Mouse (Mus musculus): ENCODE measurements around the gene Adipor1. TPM values are rescaled to one million over a fixed set of nuclear protein-coding genes. Genes with fewer than 3 reads are reported as not detected.
A peak's percentile ranks its signal among the peaks of the same experiment; 100 is the strongest.

The Adipor1 gene
- 82.9 and 86.7 TPM in 2 replicates for polyA plus RNA-seq (2014; fragmentation: Nextera tagmentation; extraction: Ambion mirVana)

- DNase-seq (ENCODE audit: low spot score) (peak; percentile 98), ATAC-seq (replicated peaks; ENCODE audit: insufficient number of reproducible peaks, low FRiP score, low TSS enrichment, low read depth) (peak; percentile 99)
- peaks cover 4% of the 10 kb centered on the region; the same call in 1 of the 2 replicates for H3K36me3 ChIP-seq (replicated peaks; ENCODE audit: control insufficient read depth, insufficient read depth, low read depth, low read length)
- H3K9me3 ChIP-seq (replicated peaks; ENCODE audit: control insufficient read depth, low read length): no peaks in the 10 kb centered on the region
- WGBS: under 1% methylated on average over 63 of the region's 77 CpGs
- peak within 1 kb of the TSS; percentile 95 for H3K4me3 ChIP-seq (ENCODE audit: low read depth, low read length)
- peak within 1 kb of the TSS; percentile 91 for H3K9ac ChIP-seq (replicated peaks; ENCODE audit: low read length)
- H3K27me3 ChIP-seq (ENCODE audit: control insufficient read depth, insufficient read depth, low read length): no peaks in the 10 kb centered on the region
- peak within 1 kb of the TSS; percentile 91 for H3K27ac ChIP-seq (replicated peaks; ENCODE audit: low read depth, low read length)
- no peaks in the 10 kb centered on the region for H3K4me1 ChIP-seq (ENCODE audit: control insufficient read depth, insufficient read depth, low read length)
- peak within 1 kb of the TSS; percentile 39 for H3K4me2 ChIP-seq (ENCODE audit: low read depth, low read length)
Measured at GRCm38 (mm10) chr1:134415168-134415831, at the start of gene Adipor1. Gene Adipor1 (plus strand): TSS chr1:134415378.

- no peak overlapping the region for H3K9ac ChIP-seq (replicated peaks; ENCODE audit: low read length)
- no peaks in the 10 kb centered on the region for H3K36me3 ChIP-seq (replicated peaks; ENCODE audit: control insufficient read depth, insufficient read depth, low read depth, low read length)
- H3K27me3 ChIP-seq (ENCODE audit: control insufficient read depth, insufficient read depth, low read length): no peaks in the 10 kb centered on the region
- 61% methylated on average over 5 of the region's 5 CpGs for WGBS
- H3K4me3 ChIP-seq (ENCODE audit: low read depth, low read length): no peak overlapping the region
- no peak overlapping the region for H3K27ac ChIP-seq (replicated peaks; ENCODE audit: low read depth, low read length)
- H3K4me1 ChIP-seq (ENCODE audit: control insufficient read depth, insufficient read depth, low read length): no peaks in the 10 kb centered on the region; the same call in 1 of the 2 replicates
- DNase-seq (ENCODE audit: low spot score) (no peak), ATAC-seq (replicated peaks; ENCODE audit: insufficient number of reproducible peaks, low FRiP score, low TSS enrichment, low read depth) (no peak)
- H3K4me2 ChIP-seq (ENCODE audit: low read depth, low read length): no peak overlapping the region
- no peaks in the 10 kb centered on the region for H3K9me3 ChIP-seq (replicated peaks; ENCODE audit: control insufficient read depth, low read length)
Measured at GRCm38 (mm10) chr1:134365491-134365890, 49.7 kb upstream of the Adipor1 start.

- Histone ChIP-seq H3K4me3 (ENCODE audit: low read depth, low read length) (no peak overlapping the region), H3K27me3 (ENCODE audit: control insufficient read depth, insufficient read depth, low read length) (no peaks in the 10 kb centered on the region), H3K4me1 (ENCODE audit: control insufficient read depth, insufficient read depth, low read length) (no peaks in the 10 kb centered on the region), H3K9ac (replicated peaks; ENCODE audit: low read length) (no peak overlapping the region), H3K9me3 (replicated peaks; ENCODE audit: control insufficient read depth, low read length) (no peaks in the 10 kb centered on the region), H3K4me2 (ENCODE audit: low read depth, low read length) (no peak overlapping the region), H3K27ac (replicated peaks; ENCODE audit: low read depth, low read length) (no peak overlapping the region), H3K36me3 (replicated peaks; ENCODE audit: control insufficient read depth, insufficient read depth, low read depth, low read length) (no peaks in the 10 kb centered on the region)
- 53% methylated on average over 9 of the region's 9 CpGs for WGBS
- ATAC-seq (replicated peaks; ENCODE audit: insufficient number of reproducible peaks, low FRiP score, low TSS enrichment, low read depth): no peak
- DNase-seq (ENCODE audit: low spot score): peak; percentile 69
Measured at GRCm38 (mm10) chr1:134368777-134369337, 46.3 kb upstream of the Adipor1 start.

GRCm38 (mm10) chr1:134374124-134374523, 41.1 kb upstream of the Adipor1 start:
- DNase-seq (ENCODE audit: low spot score) (no peak), ATAC-seq (replicated peaks; ENCODE audit: insufficient number of reproducible peaks, low FRiP score, low TSS enrichment, low read depth) (no peak)
- Histone ChIP-seq H3K27me3 (ENCODE audit: control insufficient read depth, insufficient read depth, low read length) (no peaks in the 10 kb centered on the region), H3K9me3 (replicated peaks; ENCODE audit: control insufficient read depth, low read length) (no peaks in the 10 kb centered on the region), H3K4me1 (ENCODE audit: control insufficient read depth, insufficient read depth, low read length) (no peaks in the 10 kb centered on the region), H3K9ac (replicated peaks; ENCODE audit: low read length) (no peak overlapping the region), H3K4me3 (ENCODE audit: low read depth, low read length) (no peak overlapping the region), H3K36me3 (replicated peaks; ENCODE audit: control insufficient read depth, insufficient read depth, low read depth, low read length) (no peaks in the 10 kb centered on the region), H3K4me2 (ENCODE audit: low read depth, low read length) (no peak overlapping the region), H3K27ac (replicated peaks; ENCODE audit: low read depth, low read length) (no peak overlapping the region)
- 70% methylated on average over 2 of the region's 2 CpGs for WGBS

- Histone ChIP-seq H3K4me2 (ENCODE audit: low read depth, low read length) (no peak overlapping the region), H3K27ac (replicated peaks; ENCODE audit: low read depth, low read length) (no peak overlapping the region), H3K9me3 (replicated peaks; ENCODE audit: control insufficient read depth, low read length) (no peaks in the 10 kb centered on the region), H3K4me3 (ENCODE audit: low read depth, low read length) (no peak overlapping the region), H3K27me3 (ENCODE audit: control insufficient read depth, insufficient read depth, low read length) (no peaks in the 10 kb centered on the region), H3K4me1 (ENCODE audit: control insufficient read depth, insufficient read depth, low read length) (no peaks in the 10 kb centered on the region), H3K9ac (replicated peaks; ENCODE audit: low read length) (no peak overlapping the region), H3K36me3 (replicated peaks; ENCODE audit: control insufficient read depth, insufficient read depth, low read depth, low read length) (no peaks in the 10 kb centered on the region)
- DNase-seq (ENCODE audit: low spot score) (no peak), ATAC-seq (replicated peaks; ENCODE audit: insufficient number of reproducible peaks, low FRiP score, low TSS enrichment, low read depth) (no peak)
- 83% methylated on average over 2 of the region's 2 CpGs for WGBS
Measured at GRCm38 (mm10) chr1:134381051-134381450, 34.1 kb upstream of the Adipor1 start.

GRCm38 (mm10) chr1:134381795-134382625, 33.2 kb upstream of the Adipor1 start:
- Histone ChIP-seq H3K27me3 (ENCODE audit: control insufficient read depth, insufficient read depth, low read length) (no peaks in the 10 kb centered on the region), H3K27ac (replicated peaks; ENCODE audit: low read depth, low read length) (no peak overlapping the region), H3K4me1 (ENCODE audit: control insufficient read depth, insufficient read depth, low read length) (no peaks in the 10 kb centered on the region), H3K4me2 (ENCODE audit: low read depth, low read length) (peak overlapping the region; percentile 30), H3K36me3 (replicated peaks; ENCODE audit: control insufficient read depth, insufficient read depth, low read depth, low read length) (no peaks in the 10 kb centered on the region), H3K9me3 (replicated peaks; ENCODE audit: control insufficient read depth, low read length) (no peaks in the 10 kb centered on the region), H3K9ac (replicated peaks; ENCODE audit: low read length) (peak overlapping the region; percentile 46), H3K4me3 (ENCODE audit: low read depth, low read length) (peak overlapping the region; percentile 16)
- peak; percentile 27 for DNase-seq (ENCODE audit: low spot score)
- no peak for ATAC-seq (replicated peaks; ENCODE audit: insufficient number of reproducible peaks, low FRiP score, low TSS enrichment, low read depth)
- WGBS: 11% methylated on average over 19 of the region's 19 CpGs

- H3K27me3 ChIP-seq (ENCODE audit: control insufficient read depth, insufficient read depth, low read length): no peaks in the 10 kb centered on the region
- no peaks in the 10 kb centered on the region for H3K36me3 ChIP-seq (replicated peaks; ENCODE audit: control insufficient read depth, insufficient read depth, low read depth, low read length)
- no peak overlapping the region for H3K4me2 ChIP-seq (ENCODE audit: low read depth, low read length)
- H3K27ac ChIP-seq (replicated peaks; ENCODE audit: low read depth, low read length): no peak overlapping the region
- DNase-seq (ENCODE audit: low spot score) (no peak), ATAC-seq (replicated peaks; ENCODE audit: insufficient number of reproducible peaks, low FRiP score, low TSS enrichment, low read depth) (no peak)
- H3K9me3 ChIP-seq (replicated peaks; ENCODE audit: control insufficient read depth, low read length): no peaks in the 10 kb centered on the region
- 85% methylated on average over 4 of the region's 4 CpGs for WGBS
- no peak overlapping the region for H3K9ac ChIP-seq (replicated peaks; ENCODE audit: low read length)
- H3K4me3 ChIP-seq (ENCODE audit: low read depth, low read length): no peak overlapping the region
- no peaks in the 10 kb centered on the region for H3K4me1 ChIP-seq (ENCODE audit: control insufficient read depth, insufficient read depth, low read length)
Measured at GRCm38 (mm10) chr1:134384581-134384980, 30.6 kb upstream of the Adipor1 start.

GRCm38 (mm10) chr1:134385176-134385575, 30.0 kb upstream of the Adipor1 start:
- ATAC-seq (replicated peaks; ENCODE audit: insufficient number of reproducible peaks, low FRiP score, low TSS enrichment, low read depth): no peak

More at GRCm38 (mm10) chr1:134385176-134385575, 30.0 kb upstream of the Adipor1 start:
- Histone ChIP-seq H3K4me1 (ENCODE audit: control insufficient read depth, insufficient read depth, low read length) (no peaks in the 10 kb centered on the region), H3K4me3 (ENCODE audit: low read depth, low read length) (no peak overlapping the region), H3K9me3 (replicated peaks; ENCODE audit: control insufficient read depth, low read length) (no peaks in the 10 kb centered on the region), H3K9ac (replicated peaks; ENCODE audit: low read length) (no peak overlapping the region), H3K27ac (replicated peaks; ENCODE audit: low read depth, low read length) (no peak overlapping the region), H3K36me3 (replicated peaks; ENCODE audit: control insufficient read depth, insufficient read depth, low read depth, low read length) (no peaks in the 10 kb centered on the region), H3K27me3 (ENCODE audit: control insufficient read depth, insufficient read depth, low read length) (no peaks in the 10 kb centered on the region), H3K4me2 (ENCODE audit: low read depth, low read length) (no peak overlapping the region)
- no peak for DNase-seq (ENCODE audit: low spot score)

All from embryonic facial prominence, embryonic 11.5 days (tissue).